In the genomic region with DNA sequence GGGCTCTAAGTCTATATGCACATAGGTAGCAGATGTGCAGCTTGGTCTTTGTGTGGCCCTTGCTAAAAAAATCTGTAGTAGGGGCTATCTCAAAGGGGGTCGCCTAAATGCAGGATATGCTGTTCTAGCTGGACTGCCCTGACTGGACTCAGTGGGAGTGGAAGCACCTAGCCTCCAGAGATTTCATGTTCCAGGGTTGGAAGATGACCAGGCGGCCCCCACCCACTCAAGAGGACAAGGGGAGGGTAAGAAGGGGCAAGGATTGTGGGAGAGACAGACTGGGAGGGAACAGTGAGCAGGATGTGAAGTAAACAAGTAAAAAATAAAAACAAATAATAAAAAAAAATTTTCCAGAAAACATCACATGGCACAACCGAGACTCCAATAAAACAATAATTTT, we compare ENCODE assay signal across 10 mouse cellular contexts. TPM values are rescaled to one million over a fixed set of nuclear protein-coding genes. Genes with fewer than 3 reads are reported as not detected.
"Had no signal": no experiment of that assay in that cellular context is flagged by ENCODE, and none has a peak within 500 bp of the region (broad histone marks: within the 10 kb centered on the region; RNA-seq: fewer than 3 reads in every experiment).

No protein-coding gene starts in this region.

RNA-seq across cellular contexts. Expression of gene Gm9495, which starts 33.3 kb away (rescaled TPM):
- total RNA-seq: gastrocnemius, adult 8-10 months; gastrocnemius, postnatal 36 days; granulocyte monocyte progenitor cell, adult 5-6 weeks; heart, adult 8-10 months; heart, postnatal 10 days; heart, postnatal 25 days; hematopoietic stem cell, adult 5-6 weeks; hindbrain, postnatal 0 days; layer of hippocampus, postnatal 10 days; left cerebral cortex, postnatal 14 days had no signal
